Mouse (Mus musculus): ENCODE measurements around the gene Sppl2a.

GRCm38 (mm10) chr2:126932261-126932896 lies 656 bp downstream of the Sppl2a start:
- TF ChIP-seq POLR2A (IDR thresholded peaks at IDR 0.05; ENCODE audit: borderline replicate concordance, extremely low read depth, insufficient read depth, insufficient read length, poor library complexity, severe bottlenecking), result no peak
- TF ChIP-seq CTCF (IDR thresholded peaks at IDR 0.05; ENCODE audit: borderline replicate concordance, extremely low read depth, insufficient read depth, insufficient read length), result no peak

Data from brain, embryonic 14.5 days (tissue).